Mouse (Mus musculus): Measurements from ENCODE around the gene Fgfr2.

Gene Fgfr2

GRCm38 (mm10) chr7:132298412-132298990 is 824.6 kb downstream of the Fgfr2 start:
- no peak for TF ChIP-seq GATA4 (IDR thresholded peaks at IDR 0.05; ENCODE audit: insufficient replicate concordance, low read length)

GRCm38 (mm10) chr7:132296661-132297443 is 826.3 kb downstream of the Fgfr2 start:
- no peak for TF ChIP-seq GATA4 (IDR thresholded peaks at IDR 0.05; ENCODE audit: insufficient replicate concordance, low read length)

GRCm38 (mm10) chr7:132296132-132296531 is 827.0 kb downstream of the Fgfr2 start:
- no peak for TF ChIP-seq GATA4 (IDR thresholded peaks at IDR 0.05; ENCODE audit: insufficient replicate concordance, low read length)

- TF ChIP-seq GATA4 (IDR thresholded peaks at IDR 0.05; ENCODE audit: insufficient replicate concordance, low read length): no peak
These were observed 835.8 kb downstream of the Fgfr2 start for GRCm38 (mm10) chr7:132287340-132287664.

- no peak for TF ChIP-seq GATA4 (IDR thresholded peaks at IDR 0.05; ENCODE audit: insufficient replicate concordance, low read length)
These were observed 836.4 kb downstream of the Fgfr2 start for GRCm38 (mm10) chr7:132286630-132287339.

- no peak for TF ChIP-seq GATA4 (IDR thresholded peaks at IDR 0.05; ENCODE audit: insufficient replicate concordance, low read length)
These were observed 838.4 kb downstream of the Fgfr2 start for GRCm38 (mm10) chr7:132284795-132285194.

GRCm38 (mm10) chr7:132284048-132284737 is 839.0 kb downstream of the Fgfr2 start:
- no peak for TF ChIP-seq GATA4 (IDR thresholded peaks at IDR 0.05; ENCODE audit: insufficient replicate concordance, low read length)

- no peak for TF ChIP-seq GATA4 (IDR thresholded peaks at IDR 0.05; ENCODE audit: insufficient replicate concordance, low read length)
These were observed 840.6 kb downstream of the Fgfr2 start for GRCm38 (mm10) chr7:132282576-132282975.

GRCm38 (mm10) chr7:132282161-132282560 is 841.0 kb downstream of the Fgfr2 start:
- no peak for TF ChIP-seq GATA4 (IDR thresholded peaks at IDR 0.05; ENCODE audit: insufficient replicate concordance, low read length)

- no peak for TF ChIP-seq GATA4 (IDR thresholded peaks at IDR 0.05; ENCODE audit: insufficient replicate concordance, low read length)
These were observed 841.4 kb downstream of the Fgfr2 start for GRCm38 (mm10) chr7:132281753-132282152.

- TF ChIP-seq GATA4 (IDR thresholded peaks at IDR 0.05; ENCODE audit: insufficient replicate concordance, low read length): peak; percentile 99
These were observed 844.5 kb downstream of the Fgfr2 start for GRCm38 (mm10) chr7:132278658-132279057.

- TF ChIP-seq GATA4 (IDR thresholded peaks at IDR 0.05; ENCODE audit: insufficient replicate concordance, low read length): no peak
These were observed 846.9 kb downstream of the Fgfr2 start for GRCm38 (mm10) chr7:132276287-132276686.

GRCm38 (mm10) chr7:132273741-132274513 is 849.2 kb downstream of the Fgfr2 start:
- no peak for TF ChIP-seq GATA4 (IDR thresholded peaks at IDR 0.05; ENCODE audit: insufficient replicate concordance, low read length)

- TF ChIP-seq GATA4 (IDR thresholded peaks at IDR 0.05; ENCODE audit: insufficient replicate concordance, low read length): no peak
These were observed 850.2 kb downstream of the Fgfr2 start for GRCm38 (mm10) chr7:132272984-132273383.

GRCm38 (mm10) chr7:132270364-132270763 is 852.8 kb downstream of the Fgfr2 start:
- no peak for TF ChIP-seq GATA4 (IDR thresholded peaks at IDR 0.05; ENCODE audit: insufficient replicate concordance, low read length)
